Mouse (Mus musculus): ENCODE results near the gene Ensa. TPM values are rescaled to one million over a fixed set of nuclear protein-coding genes. Genes with fewer than 3 reads are reported as not detected.
"Not testable (repeated sequence)": the region's sequence is repeated elsewhere in the genome, so short reads cannot be mapped to it uniquely, and the experiment has no call there.

Gene Ensa
- total RNA-seq, 2 experiments from 2014 or later: 298 to 321 TPM

GRCm38 (mm10) chr3:95639694-95640093 lies 14.9 kb downstream of the Ensa start:
- no peak for DNase-seq (ENCODE audit: extremely low spot score in 1 of 2, low spot score in 1 of 2)

- DNase-seq (ENCODE audit: extremely low spot score in 1 of 2, low spot score in 1 of 2): no peak
Measured at GRCm38 (mm10) chr3:95643097-95643496, 18.3 kb downstream of the Ensa start.

GRCm38 (mm10) chr3:95645313-95646235 lies 20.8 kb downstream of the Ensa start:
- DNase-seq (ENCODE audit: extremely low spot score in 1 of 2, low spot score in 1 of 2): no peak

GRCm38 (mm10) chr3:95648016-95648415 lies 23.2 kb downstream of the Ensa start:
- DNase-seq (ENCODE audit: extremely low spot score in 1 of 2, low spot score in 1 of 2): no peak

- DNase-seq (ENCODE audit: extremely low spot score in 1 of 2, low spot score in 1 of 2): no peak
Measured at GRCm38 (mm10) chr3:95650276-95651032, 25.7 kb downstream of the Ensa start.

- no peak for DNase-seq (ENCODE audit: extremely low spot score in 1 of 2, low spot score in 1 of 2)
Measured at GRCm38 (mm10) chr3:95651033-95651373, 26.2 kb downstream of the Ensa start.

GRCm38 (mm10) chr3:95651391-95652203 lies 26.8 kb downstream of the Ensa start:
- no peak for DNase-seq (ENCODE audit: extremely low spot score in 1 of 2, low spot score in 1 of 2)

GRCm38 (mm10) chr3:95652204-95652811 lies 27.5 kb downstream of the Ensa start:
- no peak for DNase-seq (ENCODE audit: extremely low spot score in 1 of 2, low spot score in 1 of 2)

- DNase-seq (ENCODE audit: extremely low spot score in 1 of 2, low spot score in 1 of 2): no peak
Measured at GRCm38 (mm10) chr3:95652871-95653270, 28.1 kb downstream of the Ensa start.

GRCm38 (mm10) chr3:95653473-95654034 lies 28.8 kb downstream of the Ensa start:
- DNase-seq (ENCODE audit: extremely low spot score in 1 of 2, low spot score in 1 of 2): no peak

- DNase-seq (ENCODE audit: extremely low spot score in 1 of 2, low spot score in 1 of 2): not testable (repeated sequence)
Measured at GRCm38 (mm10) chr3:95654371-95654770, 29.6 kb downstream of the Ensa start.

GRCm38 (mm10) chr3:95655437-95655836 lies 30.6 kb downstream of the Ensa start:
- no peak for DNase-seq (ENCODE audit: extremely low spot score in 1 of 2, low spot score in 1 of 2)

GRCm38 (mm10) chr3:95657108-95657507 lies 32.3 kb downstream of the Ensa start:
- DNase-seq (ENCODE audit: extremely low spot score in 1 of 2, low spot score in 1 of 2): no peak

GRCm38 (mm10) chr3:95657711-95658110 lies 32.9 kb downstream of the Ensa start:
- no peak for DNase-seq (ENCODE audit: extremely low spot score in 1 of 2, low spot score in 1 of 2)

- peak; percentile 87 to 91 for DNase-seq (ENCODE audit: extremely low spot score in 1 of 2, low spot score in 1 of 2)
Measured at GRCm38 (mm10) chr3:95658236-95658867, 33.6 kb downstream of the Ensa start, which contains the start of gene Mcl1. Gene Mcl1 (plus strand): TSS chr3:95658788.

- peak; percentile 36 to 50 for DNase-seq (ENCODE audit: extremely low spot score in 1 of 2, low spot score in 1 of 2)
Measured at GRCm38 (mm10) chr3:95658868-95659712, 34.3 kb downstream of the Ensa start.

GRCm38 (mm10) chr3:95659948-95660347 lies 35.2 kb downstream of the Ensa start:
- DNase-seq (ENCODE audit: extremely low spot score in 1 of 2, low spot score in 1 of 2): no peak

GRCm38 (mm10) chr3:95660788-95661478 lies 36.1 kb downstream of the Ensa start:
- DNase-seq (ENCODE audit: extremely low spot score in 1 of 2, low spot score in 1 of 2): no peak

Data from layer of hippocampus, postnatal 25 days (tissue).